Mouse (Mus musculus) embryonic fibroblast, embryonic 13.5 days (primary cell): ENCODE results near the gene Cntn4.

ENCODE experiments used
- CTCF ChIP-seq: IDR thresholded peaks from 2 replicates; pipeline ENCODE4 v1.5.1; 2011; ENCODE audit warnings: mild to moderate bottlenecking, control low read depth, low read length, moderate library complexity, borderline replicate concordance; ENCODE audit not compliant: insufficient read depth
- POLR2A ChIP-seq: IDR thresholded peaks from 2 replicates; pipeline ENCODE4 v1.6.1; 2011; ENCODE audit warnings: low read depth, mild to moderate bottlenecking, control low read depth, low read length, moderate library complexity

GRCm38 (mm10) chr6:106747251-106747650, 1069.8 kb downstream of the Cntn4 start:
- TF ChIP-seq POLR2A, result no peak
- no peak for TF ChIP-seq CTCF
